Mouse (Mus musculus) olfactory bulb, adult 2 months (tissue): ENCODE results near the gene Igsf9. TPM values are rescaled to one million over a fixed set of nuclear protein-coding genes. Genes with fewer than 3 reads are reported as not detected.

Experiments
- H3K27ac ChIP-seq: fragments of 200-500 bp; 2 replicates; pipeline ENCODE4 v1.5.1; 2012; ENCODE audit warnings: low read depth, low read length; ENCODE audit not compliant: insufficient read depth
- H3K4me1 ChIP-seq: fragments of 200-500 bp; 2 replicates; pipeline ENCODE4 v1.6.1; 2012; ENCODE audit warnings: low read length; ENCODE audit not compliant: control insufficient read depth, insufficient read depth
- H3K4me3 ChIP-seq: fragments of 200-500 bp; 2 replicates; pipeline ENCODE4 v1.5.1; 2012; ENCODE audit warnings: mild to moderate bottlenecking, low read depth, low read length, moderate library complexity; ENCODE audit not compliant: insufficient read depth
- CTCF ChIP-seq: fragments of 200-500 bp; IDR thresholded peaks from 2 replicates; pipeline ENCODE4 v1.5.1; 2012; ENCODE audit warnings: low read depth, mild to moderate bottlenecking, low read length, moderate library complexity; ENCODE audit not compliant: insufficient read depth
- POLR2A ChIP-seq: fragments of 200-500 bp; IDR thresholded peaks from 2 replicates; pipeline ENCODE4 v1.6.1; 2012; ENCODE audit warnings: mild to moderate bottlenecking, low read depth, low read length, moderate library complexity; ENCODE audit not compliant: insufficient read depth
- WGBS: fragments of 180-500 bp; shearing (Covaris S2); methylation state at CpG from one replicate; pipeline ENCODE4 v1.1.7; 2018; 5-methylcytosine and 5-hydroxymethylcytosine counted together
- polyA plus RNA-seq: library from polyadenylated mRNA; stranded (reverse); fragments of >200 nt; gene quantifications from 2 replicates; pipeline ENCODE4 v1.2.4, GENCODE M21; 2012; ENCODE audit warnings: low replicate concordance; ENCODE audit not compliant: missing spikeins, insufficient read depth, insufficient read length

Igsf9 gene
- polyA plus RNA-seq, 1 experiment = not detected

DNA sequence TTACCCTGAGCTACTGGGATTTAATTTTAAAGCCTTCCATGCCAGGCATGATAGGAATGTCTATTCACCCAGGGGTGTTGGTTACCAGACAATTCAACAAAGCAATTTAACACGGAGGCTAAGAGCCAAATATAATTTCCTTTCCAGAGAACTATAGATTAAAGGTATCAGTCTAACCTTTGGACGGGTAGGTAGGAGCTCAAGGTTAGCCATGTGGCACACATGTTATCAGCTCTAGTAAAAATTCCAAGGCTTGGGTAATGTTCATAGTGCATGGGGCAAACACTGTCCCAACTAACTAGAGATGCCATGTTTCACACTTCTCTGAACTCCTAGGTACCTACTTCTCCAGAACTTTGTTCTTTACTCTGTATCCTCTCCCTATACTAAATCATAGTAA, 20.0 kb upstream of the Igsf9 start:
- WGBS = 73% methylated on average over 2 of the region's 2 CpGs

DNA sequence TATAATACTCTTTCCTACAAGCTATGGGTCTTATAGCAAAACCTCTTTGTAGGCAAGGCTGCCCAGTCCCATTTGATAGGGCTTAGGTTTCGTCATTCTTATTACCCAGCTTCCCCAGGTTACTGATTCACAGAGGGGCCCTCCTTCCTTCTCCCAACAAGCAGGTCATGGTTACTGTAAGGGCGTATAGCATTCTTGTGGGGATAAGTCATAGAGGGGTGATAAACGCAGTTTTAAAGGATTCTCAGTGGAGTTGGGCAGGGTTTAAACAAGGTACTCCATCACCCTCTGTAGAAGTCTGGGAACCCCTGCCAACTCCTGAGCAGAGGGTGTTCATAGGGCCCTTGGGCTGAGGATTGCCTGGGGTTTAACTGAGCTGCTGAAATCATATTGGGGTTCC, 19.1 kb upstream of the Igsf9 start:
- Histone ChIP-seq H3K27ac (no peak overlapping the region), H3K4me3 (no peak overlapping the region), H3K4me1 (no peaks in the 10 kb centered on the region)
- TF ChIP-seq CTCF (no peak), POLR2A (no peak)
- WGBS = 91% methylated on average over 3 of the region's 3 CpGs

More for the DNA sequence above, 20.0 kb upstream of the Igsf9 start:
- no peak for TF ChIP-seq CTCF
- TF ChIP-seq POLR2A = no peak
- Histone ChIP-seq H3K4me1 (no peaks in the 10 kb centered on the region), H3K4me3 (no peak overlapping the region), H3K27ac (no peak overlapping the region)

DNA sequence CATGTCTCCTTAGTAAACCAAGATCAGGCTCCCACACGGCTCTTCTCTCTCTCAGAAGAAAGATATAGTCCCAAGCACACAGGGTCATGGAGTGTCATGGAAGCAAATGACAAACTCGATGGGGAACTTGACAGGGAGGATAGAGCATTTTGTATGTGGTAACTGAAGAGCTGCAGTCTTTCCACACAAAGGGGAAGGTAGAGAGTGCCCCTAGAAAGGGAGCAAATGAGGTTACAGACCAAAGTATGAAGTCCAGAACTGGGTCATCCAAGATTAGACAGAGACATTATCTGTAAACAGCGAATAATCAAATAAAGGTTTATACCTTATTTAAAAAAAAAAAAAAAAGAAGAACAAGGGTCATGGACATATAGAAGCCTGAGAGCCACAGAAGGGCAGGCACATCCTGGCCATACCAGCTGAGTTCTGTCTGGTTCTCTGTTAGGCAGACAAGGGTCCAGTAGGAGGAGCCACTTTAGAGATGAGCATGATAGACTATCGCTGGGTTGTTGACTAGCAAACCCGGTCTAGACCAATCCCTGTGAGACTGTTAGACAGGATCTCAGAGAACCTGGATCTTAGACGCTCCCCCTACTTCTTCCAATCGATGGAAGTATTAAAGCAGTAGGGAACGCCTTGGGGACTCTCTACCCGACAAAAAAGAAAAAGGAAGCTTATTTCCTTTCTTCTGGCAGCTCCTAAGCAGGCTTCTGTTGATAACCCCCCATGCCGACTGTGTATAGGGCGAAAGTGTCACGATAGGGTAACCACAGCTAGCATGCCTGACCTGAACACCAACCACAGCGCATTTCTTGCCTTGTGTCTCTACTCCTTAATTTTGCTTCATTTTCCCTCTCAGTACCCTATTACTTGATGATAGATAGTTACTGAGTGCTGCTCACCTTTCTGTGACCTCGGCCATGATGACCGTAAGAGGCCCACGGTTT, 17.9 kb upstream of the Igsf9 start:
- no peak for TF ChIP-seq CTCF
- no peak for TF ChIP-seq POLR2A
- Histone ChIP-seq H3K4me3 (no peak overlapping the region), H3K4me1 (no peaks in the 10 kb centered on the region), H3K27ac (no peak overlapping the region)
- WGBS = 91% methylated on average over 16 of the region's 16 CpGs

DNA sequence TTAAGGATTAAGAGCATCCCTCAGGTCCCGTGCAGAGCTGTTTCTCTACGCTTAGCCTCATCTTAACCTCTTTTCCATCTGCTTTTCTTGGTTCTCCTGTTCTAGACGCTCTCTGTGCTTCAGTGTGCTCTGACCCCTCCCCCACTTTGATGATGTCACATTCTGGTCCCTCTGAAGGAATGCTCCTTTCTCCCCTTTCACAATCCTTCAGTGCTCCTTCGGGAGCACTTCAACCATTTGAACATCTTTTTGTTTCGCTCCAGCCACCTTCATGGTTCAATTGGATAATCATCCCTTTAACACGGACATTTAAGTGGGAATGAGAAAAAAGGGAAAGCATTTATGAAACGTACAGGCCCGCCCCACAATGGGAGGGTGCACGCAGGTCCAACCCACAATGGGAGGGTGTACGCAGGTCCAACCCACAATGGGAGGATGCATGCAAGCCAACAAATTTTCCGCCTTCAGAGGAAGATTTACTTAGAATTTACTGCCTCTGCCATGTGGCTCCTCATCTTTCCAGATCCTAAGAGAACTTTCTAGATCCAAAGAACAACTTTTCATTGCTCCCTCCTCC, 13.2 kb upstream of the Igsf9 start:
- 80% methylated on average over 11 of the region's 11 CpGs for WGBS
- H3K27ac ChIP-seq = no peak overlapping the region
- no peak for TF ChIP-seq POLR2A
- no peak for TF ChIP-seq CTCF
- no peak overlapping the region for H3K4me3 ChIP-seq
- no peaks in the 10 kb centered on the region for H3K4me1 ChIP-seq

- 84% methylated on average over 5 of the region's 5 CpGs for WGBS
- H3K27ac ChIP-seq = no peak overlapping the region
These were observed 12.2 kb upstream of the Igsf9 start for GRCm38 (mm10) chr1:172469373-172469772.

GRCm38 (mm10) chr1:172469810-172470448, 11.7 kb upstream of the Igsf9 start:
- no peak overlapping the region for H3K4me3 ChIP-seq
- WGBS = 70% methylated on average over 8 of the region's 8 CpGs
- H3K4me1 ChIP-seq = no peaks in the 10 kb centered on the region
- H3K27ac ChIP-seq = no peak overlapping the region
- TF ChIP-seq POLR2A (no peak), CTCF (no peak)

More at GRCm38 (mm10) chr1:172469373-172469772, 12.2 kb upstream of the Igsf9 start:
- no peak for TF ChIP-seq CTCF
- no peak for TF ChIP-seq POLR2A
- H3K4me3 ChIP-seq = no peak overlapping the region
- no peaks in the 10 kb centered on the region for H3K4me1 ChIP-seq

- TF ChIP-seq POLR2A = no peak
- no peak for TF ChIP-seq CTCF
- H3K4me3 ChIP-seq = no peak overlapping the region
- H3K4me1 ChIP-seq = no peaks in the 10 kb centered on the region
- H3K27ac ChIP-seq = no peak overlapping the region
These were observed 8.7 kb upstream of the Igsf9 start for GRCm38 (mm10) chr1:172472909-172473308.

DNA sequence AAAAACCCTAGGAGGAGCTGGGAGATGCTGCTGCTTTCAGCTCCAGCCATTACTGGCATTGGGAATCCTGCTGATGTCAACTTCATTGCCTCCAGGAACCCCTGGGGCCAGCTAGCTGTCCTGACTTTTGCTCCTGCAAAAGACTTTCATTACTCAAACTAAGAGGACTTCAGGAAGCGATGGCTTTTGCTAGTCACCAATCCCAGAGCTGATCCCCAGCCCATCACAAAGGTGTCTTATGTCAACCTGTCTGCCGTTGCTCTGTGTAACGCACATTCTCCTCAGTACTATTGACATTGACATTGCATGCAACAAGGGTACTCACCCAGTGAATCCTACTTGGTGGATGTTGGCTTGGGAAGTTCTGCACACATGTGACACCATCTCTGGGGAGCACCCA, 7.4 kb upstream of the Igsf9 start:
- H3K27ac ChIP-seq = no peak overlapping the region
- H3K4me3 ChIP-seq = no peak overlapping the region
- WGBS = 91% methylated on average over 3 of the region's 3 CpGs

GRCm38 (mm10) chr1:172475054-172475741, 6.4 kb upstream of the Igsf9 start, which contains the start of gene Slamf9:
TSS of gene Slamf9 (plus strand) at chr1:172475358.
- TF ChIP-seq CTCF (no peak), POLR2A (no peak)
- 45% methylated on average over 7 of the region's 7 CpGs for WGBS
- Histone ChIP-seq H3K4me3 (no peak within 1 kb of the TSS), H3K27ac (no peak within 1 kb of the TSS), H3K4me1 (no peaks in the 10 kb centered on the region)

More for the DNA sequence above, 7.4 kb upstream of the Igsf9 start:
- no peaks in the 10 kb centered on the region for H3K4me1 ChIP-seq
- TF ChIP-seq CTCF (no peak), POLR2A (no peak)
